Mouse (Mus musculus) embryo, embryonic 9.5 days (tissue): ENCODE measurements at regions not wholly inside any gene's neighbourhood (a gene's known extent, or its start where the extent isn't known, plus 50 kb on each side); places are given as distances from the start of the nearest gene placed in this dataset.

Experiments
- DNase-seq: peaks from one replicate; pipeline ENCODE4 v3.0.0-alpha.2; 2017; ENCODE audit errors: extremely low spot score

GRCm38 (mm10) chrX:107477066-107477465, 73.9 kb upstream of the Itm2a start:
- peak; percentile 36 for DNase-seq

GRCm38 (mm10) chrX:107469242-107469641, 66.1 kb upstream of the Itm2a start:
- DNase-seq: no peak
